Mouse (Mus musculus): Measurements from ENCODE around the gene Chka.

The Chka gene

DNA sequence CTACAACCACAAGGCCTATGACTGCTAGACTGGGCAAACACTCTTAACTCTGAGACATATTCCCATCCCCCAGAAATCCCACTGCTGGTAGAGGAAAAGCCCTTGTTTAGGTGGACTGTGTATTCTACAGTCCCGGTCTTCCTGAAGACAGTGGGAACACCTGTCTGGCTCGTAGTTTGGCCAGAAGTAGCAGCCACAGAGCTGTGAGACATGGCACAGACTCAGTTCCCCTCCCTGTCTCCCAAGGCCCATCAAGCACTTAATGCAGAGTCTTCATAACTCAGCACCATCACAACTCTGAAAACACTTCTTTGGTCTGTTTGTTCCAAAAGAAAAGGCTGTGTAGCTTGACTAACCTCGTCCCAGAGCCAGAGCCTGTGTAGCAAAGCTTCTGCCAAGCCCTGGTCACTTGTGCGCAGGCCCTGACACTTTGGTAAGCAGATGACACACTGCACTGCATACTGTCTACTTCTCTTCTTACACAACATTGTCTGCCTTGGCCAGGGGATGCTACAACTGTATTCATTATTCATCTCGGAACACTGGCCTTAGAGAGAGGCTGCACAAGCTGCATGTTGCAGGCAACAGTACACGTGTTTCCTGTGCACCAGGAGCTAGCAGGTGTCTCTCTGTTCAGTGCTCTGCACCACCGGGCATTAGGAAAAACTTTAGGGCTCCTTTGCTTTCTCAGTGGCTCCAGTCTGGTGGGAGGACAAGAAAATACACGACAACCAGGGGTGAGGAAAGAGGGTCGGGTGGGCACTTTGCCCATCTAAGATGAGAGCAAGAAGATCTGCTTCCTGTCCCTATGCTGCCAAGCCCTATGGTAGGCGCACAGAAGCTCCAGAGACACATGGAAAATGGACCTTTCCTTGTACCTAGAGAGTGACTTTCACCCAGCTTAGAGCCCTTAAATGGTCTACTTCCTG, 4.6 kb upstream of the Chka start:
- DNase-seq = peak in 1 of 2 experiments; percentile 30

DNA sequence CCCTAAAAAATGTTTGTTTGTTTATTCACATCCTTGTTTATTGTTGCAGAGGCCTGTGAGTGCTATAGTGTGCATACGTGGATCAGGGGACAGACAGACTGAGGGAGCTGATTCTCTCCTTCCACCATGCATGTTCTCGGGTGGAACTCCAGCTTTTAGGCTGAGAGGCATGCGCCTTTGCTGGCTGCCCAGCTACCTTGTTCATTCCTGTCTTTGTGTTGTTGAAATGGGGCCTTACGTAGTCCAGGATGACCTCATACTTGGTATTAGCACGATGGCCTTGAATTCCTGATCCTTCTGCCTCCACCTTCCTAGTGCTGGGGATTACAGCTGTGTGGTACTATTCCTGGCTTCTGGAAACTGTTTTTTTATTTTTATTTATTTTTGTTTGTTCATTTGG, 3.9 kb upstream of the Chka start:
- DNase-seq = no peak

DNA sequence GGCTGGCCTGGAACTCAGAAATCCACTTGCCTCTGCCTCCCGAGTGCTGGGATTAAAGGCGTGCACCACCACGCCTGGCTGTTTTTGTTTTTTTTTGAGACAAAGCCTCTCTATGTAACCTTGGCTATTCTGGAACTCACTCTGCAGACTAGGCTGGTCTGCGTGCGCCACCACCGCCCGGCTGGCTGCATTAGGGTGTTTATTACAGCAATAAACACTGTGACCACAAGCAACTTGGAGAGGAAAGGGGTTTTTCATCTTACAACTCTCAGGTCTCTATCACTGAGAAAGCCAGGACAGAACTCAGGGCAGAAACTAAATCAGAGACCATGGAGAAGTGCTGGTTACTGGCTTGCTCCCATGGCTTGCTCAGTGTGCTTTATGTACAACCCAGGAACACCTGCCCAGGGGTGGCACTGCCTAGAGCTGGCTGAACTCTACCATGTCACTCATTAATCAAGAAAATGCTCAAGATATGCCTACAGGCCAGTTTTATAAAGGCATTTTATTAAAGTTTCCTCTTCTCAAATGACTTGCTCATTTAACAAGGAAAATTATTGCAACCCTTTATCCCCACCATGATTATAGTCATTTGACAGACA, 3.3 kb upstream of the Chka start:
- DNase-seq = no peak

DNA sequence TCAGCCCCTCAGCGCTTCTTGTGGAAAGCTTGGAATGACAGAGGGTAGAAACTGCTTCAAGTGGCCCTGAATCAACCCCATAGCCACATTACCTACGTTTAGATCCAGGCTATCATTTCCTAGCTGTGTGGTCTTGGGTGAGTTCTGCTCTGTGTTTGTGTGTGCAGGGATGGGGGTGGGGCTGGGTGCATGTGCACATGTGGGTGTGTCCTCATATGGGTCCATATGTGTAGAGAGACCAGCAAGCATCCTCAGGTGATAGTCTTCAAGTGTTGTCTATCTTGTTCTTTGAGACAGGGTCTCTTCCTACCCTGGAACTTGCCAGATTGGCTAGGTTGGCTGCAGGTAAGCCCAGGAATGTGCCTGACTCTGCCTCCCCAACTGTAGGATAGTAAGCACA, 2.3 kb upstream of the Chka start:
- no peak for DNase-seq

DNA sequence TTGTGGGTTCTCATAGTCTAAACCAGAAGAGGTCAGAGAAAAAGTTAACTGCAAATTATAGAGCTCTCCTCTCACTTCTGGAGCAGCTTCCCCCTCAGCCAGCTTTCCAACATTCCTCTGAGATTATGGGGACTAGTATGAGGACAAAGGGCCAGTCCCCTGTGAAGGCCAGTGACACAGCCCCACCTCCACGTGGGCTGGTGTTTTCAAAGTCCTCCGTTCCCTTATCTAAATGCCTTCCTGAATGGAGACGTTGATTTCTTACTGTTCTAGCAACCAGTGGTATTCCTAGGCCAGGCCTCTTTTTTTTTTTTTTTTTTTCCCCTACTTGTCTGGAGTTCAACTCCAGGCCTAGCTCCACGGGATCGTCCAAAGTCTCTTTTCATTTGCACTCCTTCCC, 1.5 kb upstream of the Chka start:
- DNase-seq = no peak

DNA sequence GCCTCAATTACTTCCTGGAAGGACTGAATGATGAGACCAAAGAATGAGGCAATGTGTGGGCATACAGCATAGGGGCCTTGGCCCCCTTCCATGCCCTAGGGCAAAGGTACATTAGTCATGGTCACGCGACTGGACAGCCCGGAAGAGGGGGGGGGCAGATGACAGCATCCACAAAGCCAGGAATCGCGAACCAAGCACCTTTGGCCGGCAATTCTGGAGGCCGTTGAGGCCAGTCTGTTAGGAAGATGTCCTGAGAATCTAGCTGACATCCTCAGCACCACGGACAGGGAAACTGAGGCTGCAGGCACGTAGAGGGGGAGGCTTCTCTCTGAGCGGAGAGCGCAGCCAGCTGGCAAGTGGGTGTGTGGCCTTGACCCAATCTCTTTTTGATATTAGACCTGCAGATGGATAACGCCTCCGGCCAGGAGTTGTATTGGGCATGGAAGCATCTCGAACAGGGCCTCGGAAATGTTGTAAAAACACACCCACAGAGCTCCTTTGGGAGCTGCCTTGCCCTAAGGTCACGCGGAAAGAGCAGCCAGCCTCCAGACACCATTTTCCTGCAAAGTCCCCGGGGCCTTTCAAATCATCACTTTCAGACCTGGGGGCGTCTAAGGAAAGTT, 615 bp upstream of the Chka start:
- peak; percentile 21 to 42 for DNase-seq

DNA sequence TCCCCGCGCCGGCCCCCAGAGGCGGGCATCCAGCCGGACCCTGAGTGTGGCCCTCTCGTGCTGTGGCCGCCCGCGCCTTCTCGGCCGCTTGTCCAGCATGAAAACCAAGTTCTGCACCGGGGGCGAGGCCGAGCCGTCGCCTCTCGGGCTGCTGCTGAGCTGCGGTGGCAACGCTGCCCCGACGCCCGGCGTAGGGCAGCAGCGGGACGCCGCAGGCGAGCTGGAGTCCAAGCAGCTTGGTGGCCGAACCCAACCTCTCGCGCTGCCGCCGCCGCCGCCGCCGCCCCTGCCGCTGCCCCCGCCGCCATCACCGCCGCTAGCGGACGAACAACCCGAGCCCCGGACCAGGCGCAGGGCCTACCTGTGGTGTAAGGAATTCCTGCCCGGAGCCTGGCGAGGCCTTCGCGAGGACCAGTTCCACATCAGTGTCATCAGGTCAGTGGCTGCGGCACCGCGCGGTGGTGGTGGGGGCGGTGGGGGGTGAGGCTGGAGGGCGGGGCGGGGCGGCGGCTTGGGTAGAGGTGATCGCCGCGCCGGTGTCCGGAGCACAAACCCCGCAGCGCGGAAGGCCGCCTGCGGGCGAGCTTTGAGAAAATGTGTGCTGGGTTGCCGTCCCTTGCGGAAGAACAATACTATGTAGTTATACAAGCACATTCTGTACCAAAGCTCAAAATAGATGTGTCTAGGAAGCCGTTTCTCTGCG, 557 bp downstream of the Chka start:
- peak; percentile 44 to 62 for DNase-seq

DNA sequence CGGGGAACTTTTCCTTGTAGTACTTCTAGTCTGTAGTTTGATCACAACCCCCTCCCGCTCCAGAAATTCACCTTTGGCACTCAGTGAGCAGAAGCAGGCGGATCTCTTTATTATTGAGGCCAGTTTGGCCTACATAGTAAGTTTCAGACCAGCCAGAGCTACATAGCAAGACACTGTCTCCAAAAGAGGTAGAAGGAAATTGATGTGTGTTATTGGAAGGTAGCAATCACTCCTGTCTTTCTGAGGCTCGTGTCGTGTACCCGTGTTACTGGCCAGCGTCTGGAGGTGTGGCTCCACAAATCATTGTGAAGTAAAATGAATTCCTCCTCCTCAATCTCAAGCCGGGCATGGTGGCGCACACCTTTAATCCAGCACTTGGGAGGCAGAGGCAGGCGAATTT, 1.5 kb downstream of the Chka start:
- no peak for DNase-seq

DNA sequence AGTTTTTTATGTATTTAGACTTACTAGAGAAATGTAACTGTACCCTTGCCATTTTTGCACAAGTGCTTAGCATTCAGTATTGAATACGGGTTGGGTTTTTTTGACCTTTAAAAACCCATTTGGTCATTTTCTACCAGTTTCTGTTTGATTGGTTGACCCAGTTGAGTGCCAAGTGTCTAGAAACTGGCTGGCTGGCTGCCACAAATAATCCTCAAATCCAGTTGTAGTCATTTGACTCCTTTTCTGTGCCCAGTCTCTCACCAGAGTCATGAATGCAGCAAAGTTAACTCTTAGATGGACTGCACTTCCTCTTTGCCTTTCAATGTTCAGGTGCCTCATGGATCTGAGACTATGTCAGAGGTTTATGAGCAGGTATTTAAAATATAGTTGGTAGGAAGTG, 2.3 kb downstream of the Chka start:
- no peak for DNase-seq

DNA sequence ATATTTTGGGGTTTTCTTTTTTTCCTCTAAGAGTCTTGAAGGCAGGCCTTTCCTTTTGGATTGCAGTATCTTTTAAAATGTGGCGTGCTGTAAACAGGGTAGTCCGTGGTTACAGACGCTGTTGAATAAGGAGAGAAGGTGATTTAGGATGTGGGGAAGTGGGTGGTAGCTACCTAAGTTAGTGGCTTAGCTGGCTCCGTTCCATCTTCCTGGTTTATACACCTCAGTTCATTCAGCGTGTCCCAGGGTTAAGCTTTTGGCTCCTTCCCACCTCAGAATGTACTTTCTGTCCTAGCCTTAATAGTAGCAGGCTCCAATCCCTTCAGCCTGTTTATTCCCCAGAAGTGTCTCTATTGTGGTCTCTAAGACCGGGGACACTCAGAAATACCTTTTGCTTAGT, 3.5 kb downstream of the Chka start:
- DNase-seq = no peak

DNA sequence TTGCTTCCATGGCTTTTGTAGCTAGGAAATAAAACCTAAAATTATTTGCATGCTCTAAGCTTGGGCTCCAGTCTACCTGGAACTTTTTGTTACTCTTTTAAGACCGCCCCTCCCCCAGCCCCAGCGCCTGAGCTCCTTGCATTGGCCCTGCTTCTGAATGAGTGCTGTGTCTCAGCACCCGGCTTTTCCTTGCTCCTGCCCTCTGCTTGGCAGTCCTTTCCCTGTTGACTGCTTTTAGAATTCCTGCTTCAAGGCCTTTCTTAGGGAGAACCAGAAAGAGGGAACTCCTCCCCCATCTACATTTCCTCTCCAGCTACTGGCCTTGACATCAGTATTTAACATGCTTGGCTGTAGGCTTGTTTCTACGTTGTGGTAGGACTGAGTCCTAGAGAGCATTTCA, 4.0 kb downstream of the Chka start:
- no peak for DNase-seq

DNA sequence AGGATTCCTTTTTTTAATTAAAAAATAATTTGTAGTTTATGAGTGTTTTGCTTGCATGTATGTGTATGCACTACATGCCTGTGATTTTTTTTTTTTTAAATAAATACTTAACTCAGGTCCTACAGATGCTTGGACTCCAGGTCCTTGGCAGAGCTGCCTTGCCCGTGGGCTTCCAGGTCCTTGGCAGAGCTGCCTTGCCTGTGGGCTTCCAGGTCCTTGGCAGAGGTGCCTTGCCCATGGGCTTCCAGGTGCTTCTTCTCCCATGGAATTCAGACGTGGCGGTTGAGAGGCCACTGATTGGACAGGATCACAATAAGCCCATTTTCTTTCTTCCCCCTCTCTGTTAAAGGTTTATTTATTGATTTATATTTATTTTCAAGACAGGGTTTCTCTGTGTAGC, 5.6 kb downstream of the Chka start:
- no peak for DNase-seq

DNA sequence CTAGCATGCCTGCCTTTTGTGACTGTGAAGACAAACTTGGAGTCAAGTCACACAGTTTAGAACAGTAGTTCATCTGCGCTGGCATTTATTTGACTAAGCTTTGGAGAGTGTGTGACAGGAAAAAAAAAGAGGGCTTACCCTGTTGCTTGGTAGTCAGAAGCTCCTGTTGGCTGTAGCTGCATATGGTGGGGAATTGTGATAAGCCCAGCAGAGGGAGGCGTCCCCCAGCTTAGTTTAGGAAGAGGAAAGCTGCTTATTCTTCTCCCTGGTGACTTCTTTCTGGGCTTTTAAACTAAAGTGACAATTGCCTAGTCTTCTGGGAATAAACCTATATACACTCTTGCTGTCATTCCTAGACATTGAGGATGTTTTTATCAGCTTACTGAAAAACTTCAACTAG, 11.1 kb downstream of the Chka start:
- no peak for DNase-seq

DNA sequence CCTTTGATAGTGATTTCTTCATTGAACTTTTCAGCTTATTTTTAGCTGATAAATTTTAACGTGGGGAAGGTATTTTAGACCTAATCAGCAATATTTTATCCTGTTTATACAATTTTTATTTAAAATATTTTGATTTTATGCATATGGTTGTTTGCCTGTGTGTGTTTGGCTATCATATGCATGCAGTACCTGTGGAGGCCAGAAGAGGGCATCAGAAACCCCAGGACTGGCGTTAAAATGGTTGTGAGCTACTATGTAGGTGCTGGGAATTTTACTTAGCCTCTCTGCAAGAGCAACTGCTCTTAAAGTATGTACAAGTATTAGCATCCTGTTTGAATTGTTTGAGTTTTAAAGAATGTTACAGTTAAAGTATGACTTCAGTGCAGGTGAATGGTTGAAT, 13.4 kb downstream of the Chka start:
- DNase-seq = no peak

DNA sequence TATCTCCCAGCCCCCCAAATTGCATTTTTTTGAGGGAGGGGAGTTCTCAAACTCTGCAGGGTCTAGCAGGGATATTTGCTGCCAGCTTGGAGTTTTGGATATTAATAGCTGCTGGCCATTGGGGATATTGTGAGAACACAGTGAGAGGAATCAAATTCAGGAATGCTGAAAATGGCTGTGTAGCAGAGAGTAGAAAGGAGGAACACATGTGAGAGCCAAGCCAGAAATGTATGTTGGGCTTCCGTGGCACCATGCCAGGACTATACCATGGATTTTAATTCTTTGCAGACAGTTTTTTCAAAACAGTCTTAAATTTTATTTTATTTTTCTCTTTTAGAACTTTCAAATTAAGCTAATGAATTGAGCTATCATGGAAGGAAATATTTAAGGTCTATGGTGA, 16.7 kb downstream of the Chka start:
- DNase-seq = no peak

DNA sequence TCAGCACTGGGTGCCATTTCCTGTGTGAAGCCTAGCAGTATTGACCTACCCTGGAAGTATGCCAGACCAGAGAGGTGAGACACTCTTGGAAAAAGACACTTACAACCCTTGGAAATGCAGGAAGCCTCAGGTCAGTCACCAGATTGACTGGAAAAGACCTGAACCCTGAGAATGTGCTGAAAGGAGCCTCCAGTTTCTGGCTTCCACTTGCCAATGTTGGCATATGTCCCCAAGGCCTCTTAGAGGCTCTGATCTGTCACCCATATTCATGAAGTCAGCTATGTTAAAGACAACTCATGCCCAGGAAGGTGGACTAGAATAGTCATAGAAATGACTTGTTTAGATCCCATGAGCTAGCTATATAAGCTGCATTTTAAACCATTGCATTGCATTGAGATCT, 19.9 kb downstream of the Chka start:
- no peak for DNase-seq

DNA sequence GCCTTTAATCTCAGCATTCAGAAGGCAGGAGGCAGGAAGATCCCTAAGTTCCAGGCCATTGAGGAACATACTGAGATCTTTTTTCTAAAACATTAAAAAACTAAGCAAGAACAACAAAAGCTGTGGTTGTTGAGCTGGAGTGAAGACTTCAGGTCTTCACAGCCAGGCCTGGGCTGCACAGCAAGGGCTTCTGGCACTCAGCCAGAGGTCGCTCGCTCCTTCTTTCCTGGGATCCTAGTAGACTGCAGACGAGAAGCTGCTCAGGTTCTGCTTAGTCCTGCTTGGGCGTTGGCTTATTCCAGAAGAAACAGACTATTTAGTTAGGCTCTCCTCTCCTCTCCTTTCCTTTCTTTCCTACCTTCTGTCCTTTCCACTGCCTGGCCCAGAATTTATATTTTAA, 20.8 kb downstream of the Chka start:
- DNase-seq = no peak

DNA sequence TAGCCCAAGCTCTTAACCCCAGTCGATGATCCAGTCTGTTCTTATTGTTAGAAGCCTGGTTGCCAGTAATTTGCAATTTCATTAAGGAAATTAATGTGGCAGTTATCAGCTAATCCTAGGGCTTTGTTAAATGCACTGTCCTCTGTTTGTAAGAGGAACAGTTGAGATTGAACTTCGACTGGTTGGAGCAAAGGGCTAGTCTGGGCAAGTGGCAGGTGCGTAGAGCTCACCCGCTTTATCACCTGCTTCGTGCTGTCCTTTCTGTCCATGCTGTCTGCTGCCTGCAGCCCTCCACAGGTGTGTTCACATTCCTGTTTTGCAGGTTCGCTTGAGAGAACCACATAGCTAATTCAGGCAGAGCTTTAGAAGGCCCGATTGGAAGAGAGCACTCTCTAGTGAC, 23.5 kb downstream of the Chka start:
- no peak for DNase-seq

DNA sequence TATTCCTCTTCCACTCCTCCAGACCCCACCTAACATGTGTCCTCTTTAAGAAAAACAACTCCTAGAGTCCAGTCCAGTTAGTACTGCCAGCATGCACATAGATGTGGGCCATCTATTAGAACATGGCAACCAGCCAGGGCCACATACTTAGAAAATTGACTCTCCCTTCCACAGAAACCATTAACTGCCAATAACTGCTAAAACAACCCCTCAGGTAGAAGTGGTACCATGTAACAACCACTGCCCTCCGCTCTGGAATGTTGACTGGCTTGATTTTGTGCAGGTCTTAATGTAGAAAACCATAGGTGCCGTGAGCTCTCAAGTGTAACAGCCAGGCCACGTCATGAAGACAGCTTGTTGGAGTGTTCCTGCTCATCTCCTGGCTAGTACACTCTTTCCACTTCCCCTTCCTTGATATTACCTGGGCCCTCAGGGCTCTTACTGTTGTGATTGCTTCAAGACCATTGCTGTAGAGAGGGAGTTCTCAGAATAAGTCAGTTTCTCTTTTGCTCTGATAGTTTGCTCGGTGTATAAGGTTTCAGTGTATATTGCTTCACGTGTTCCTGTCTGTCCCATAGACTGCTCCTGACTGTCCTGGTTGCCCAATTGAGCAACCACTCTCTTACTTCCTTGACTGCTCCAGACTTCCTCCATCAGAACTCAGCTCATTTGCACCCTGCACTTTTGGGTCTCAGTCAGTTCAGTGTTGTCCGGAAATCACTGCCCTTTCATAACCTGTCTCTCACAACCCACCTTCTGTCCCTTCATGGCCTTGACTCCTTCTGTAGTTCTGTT, 28.7 kb downstream of the Chka start:
- no peak for DNase-seq

DNA sequence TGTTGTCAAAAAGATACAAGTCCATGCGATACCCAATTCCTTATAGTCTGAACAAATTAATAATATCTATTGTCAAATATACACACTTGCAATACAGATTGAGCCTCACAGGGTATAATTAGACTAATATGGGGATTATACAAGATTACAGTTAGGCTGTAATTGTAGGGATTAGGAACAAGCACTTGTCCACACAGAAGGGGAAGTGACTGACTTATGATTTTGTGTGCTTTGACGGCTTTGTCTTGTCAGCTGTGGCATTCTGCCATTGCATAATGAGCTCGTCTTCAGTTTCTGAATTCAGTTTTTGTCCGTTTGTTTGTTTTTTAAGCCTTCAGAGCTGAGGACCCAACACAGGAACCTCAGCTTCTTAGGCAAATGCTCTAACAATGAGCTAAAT, 30.6 kb downstream of the Chka start:
- DNase-seq = no peak

DNA sequence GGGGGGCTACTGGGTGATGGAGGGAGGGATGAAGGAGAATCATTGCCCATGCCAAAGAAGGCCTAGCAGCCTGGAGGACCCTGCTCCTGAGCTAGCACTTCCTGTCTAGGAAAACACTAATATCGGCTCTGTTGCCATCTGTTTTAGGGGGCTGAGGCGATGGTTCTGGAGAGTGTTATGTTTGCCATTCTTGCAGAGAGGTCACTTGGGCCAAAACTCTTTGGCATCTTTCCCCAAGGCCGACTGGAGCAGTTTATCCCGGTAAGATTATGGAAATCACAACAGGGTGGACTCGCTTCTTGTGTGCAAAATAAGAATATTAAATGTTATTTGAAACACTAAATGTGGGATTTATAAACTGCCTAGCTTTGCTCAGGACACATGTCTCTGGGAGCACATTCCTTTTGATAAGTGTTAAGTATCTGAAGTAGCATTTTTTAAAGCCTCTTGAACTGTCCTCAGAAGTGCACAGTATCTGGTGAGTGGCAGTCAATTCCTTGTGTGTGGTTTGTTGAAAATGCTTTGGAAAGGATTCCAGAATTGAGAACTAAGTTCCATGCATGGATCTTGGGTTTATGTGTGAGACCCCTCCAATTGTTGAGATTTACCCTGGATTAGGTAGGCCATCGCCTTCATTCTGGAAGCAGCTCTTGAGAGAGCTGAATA, 32.9 kb downstream of the Chka start:
- DNase-seq = no peak

DNA sequence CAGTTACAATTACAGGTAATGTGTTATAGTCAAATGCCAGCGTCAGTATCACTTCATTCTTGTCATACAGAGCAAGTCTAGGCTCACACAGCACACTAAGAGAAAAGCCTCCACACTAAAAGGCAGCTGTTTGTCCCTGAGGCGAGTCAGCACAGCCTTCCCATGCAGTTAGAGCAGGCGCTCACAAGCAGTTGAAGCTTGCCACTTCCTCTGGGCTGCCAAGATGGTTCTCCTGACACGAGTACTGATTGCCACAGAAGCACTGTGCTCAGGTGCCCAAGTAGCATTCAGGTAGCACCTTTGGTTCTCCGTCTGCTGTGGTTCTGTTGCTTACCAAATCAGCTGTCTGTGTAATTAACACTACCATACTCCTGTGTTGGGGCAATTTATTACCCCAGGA, 37.5 kb downstream of the Chka start:
- DNase-seq = no peak

All from thymus, postnatal 36 days (tissue).